Mouse (Mus musculus) ES-E14 (cell line): Measurements from ENCODE around the gene Ccdc113. TPM values are rescaled to one million over a fixed set of nuclear protein-coding genes. Genes with fewer than 3 reads are reported as not detected.

Source experiments
- DNase-seq: peaks from one replicate; pipeline ENCODE4 v3.0.0-alpha.2; 2013; ENCODE audit warnings: low read depth, low spot score
- H3K27ac ChIP-seq: 2 replicates; pipeline ENCODE4 v1.5.1; 2012; ENCODE audit warnings: low read depth, mild to moderate bottlenecking, low read length, moderate library complexity, mixed read lengths; ENCODE audit not compliant: poor library complexity, insufficient read depth, severe bottlenecking
- H3K36me3 ChIP-seq: 2 replicates; pipeline ENCODE4 v1.6.1; 2012; ENCODE audit warnings: mild to moderate bottlenecking, low read length, moderate library complexity, mixed read lengths; ENCODE audit not compliant: control insufficient read depth, poor library complexity, insufficient read depth, severe bottlenecking
- H3K4me1 ChIP-seq, 2 experiments: fragments of 150-350 bp in 1 of 2; sonication (generic) in 1 of 2; 2 replicates each; pipeline ENCODE4 v1.6.1; 2012; ENCODE audit warnings: low read length in 2 of 2, mild to moderate bottlenecking in 1 of 2, mixed read lengths in 1 of 2; ENCODE audit not compliant: control insufficient read depth in 2 of 2, insufficient read depth in 2 of 2, poor library complexity in 1 of 2
- H3K4me3 ChIP-seq, 2 experiments: fragments of 150-350 bp in 1 of 2; sonication (generic) in 1 of 2; 2 replicates each; pipeline ENCODE4 v1.5.1; 2012; ENCODE audit warnings: low read length in 2 of 2, low read depth in 1 of 2, mild to moderate bottlenecking in 1 of 2, mixed read lengths in 1 of 2; ENCODE audit not compliant: insufficient read depth in 1 of 2, poor library complexity in 1 of 2, severe bottlenecking in 1 of 2
- H3K9ac ChIP-seq: 2 replicates; pipeline ENCODE4 v1.6.1; 2012; ENCODE audit warnings: low read depth, mild to moderate bottlenecking, low read length, mixed read lengths; ENCODE audit not compliant: poor library complexity, insufficient read depth, severe bottlenecking
- H3K9me3 ChIP-seq: fragments of 150-350 bp; sonication (generic); 2 replicates; pipeline ENCODE4 v1.6.1; 2012; ENCODE audit warnings: low read depth, mild to moderate bottlenecking, low read length; ENCODE audit not compliant: control insufficient read depth, insufficient read depth
- CHD2 ChIP-seq: IDR thresholded peaks from 2 replicates; pipeline ENCODE4 v1.6.1; 2014; ENCODE audit warnings: mild to moderate bottlenecking, low read depth, low read length, inconsistent platforms
- HCFC1 ChIP-seq: IDR thresholded peaks from 2 replicates; pipeline ENCODE4 v1.6.1; 2012; ENCODE audit warnings: low read length, inconsistent platforms, borderline replicate concordance; ENCODE audit not compliant: insufficient read depth
- MAFK ChIP-seq: IDR thresholded peaks from 2 replicates; pipeline ENCODE4 v1.6.1; 2014; ENCODE audit warnings: mild to moderate bottlenecking, low read depth, low read length, inconsistent platforms; ENCODE audit not compliant: insufficient read depth
- ZC3H11A ChIP-seq: IDR thresholded peaks from 2 replicates; pipeline ENCODE4 v1.6.1; 2012; ENCODE audit warnings: low read depth, mild to moderate bottlenecking, inconsistent platforms, low read length, borderline replicate concordance
- ZNF384 ChIP-seq: IDR thresholded peaks from 2 replicates; pipeline ENCODE4 v1.6.1; 2012; ENCODE audit warnings: low read depth, low read length, inconsistent platforms
- in situ Hi-C, 2 experiments: fragments of 600-800 bp; cut with MboI; formaldehyde crosslinking; loops; one replicate each; pipeline ENCODE4 v1.15.1; 2025; ENCODE audit warnings: low sequenced_read_pairs in 2 of 2, inconsistent platforms in 1 of 2; ENCODE audit not compliant: unreplicated experiment in 2 of 2
- total RNA-seq: library from RNA; depleted of rRNA; stranded (reverse); fragments of 300-350 nt; gene quantifications from 2 replicates; pipeline ENCODE4 v1.2.3, GENCODE M21; 2012

Ccdc113 gene
- total RNA-seq, 1 experiment = 1.1 TPM

DNA sequence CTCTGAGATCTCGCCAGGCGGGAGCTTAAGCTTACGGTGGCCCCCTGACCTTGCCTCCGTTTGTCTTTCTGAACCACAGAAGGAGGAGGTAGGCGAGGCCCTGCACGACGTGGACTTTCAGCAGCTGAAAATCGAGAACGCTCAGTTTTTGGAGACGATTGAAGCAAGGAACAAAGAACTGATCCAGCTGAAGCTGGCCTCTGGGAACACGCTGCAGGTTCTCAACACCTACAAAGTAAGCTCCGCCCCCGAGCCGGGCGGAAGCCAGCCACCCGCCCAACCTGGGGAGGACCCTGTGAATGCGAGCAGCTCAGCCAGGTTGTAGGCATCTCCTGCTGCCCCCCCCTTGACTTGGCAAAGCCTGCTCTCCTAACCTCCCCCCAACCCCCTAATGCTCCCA lies 11.9 kb downstream of the Ccdc113 start:
- H3K27ac ChIP-seq = peak overlapping the region; percentile 45; the same call in 1 of the 2 replicates
- in situ Hi-C loops = no loop called here

DNA sequence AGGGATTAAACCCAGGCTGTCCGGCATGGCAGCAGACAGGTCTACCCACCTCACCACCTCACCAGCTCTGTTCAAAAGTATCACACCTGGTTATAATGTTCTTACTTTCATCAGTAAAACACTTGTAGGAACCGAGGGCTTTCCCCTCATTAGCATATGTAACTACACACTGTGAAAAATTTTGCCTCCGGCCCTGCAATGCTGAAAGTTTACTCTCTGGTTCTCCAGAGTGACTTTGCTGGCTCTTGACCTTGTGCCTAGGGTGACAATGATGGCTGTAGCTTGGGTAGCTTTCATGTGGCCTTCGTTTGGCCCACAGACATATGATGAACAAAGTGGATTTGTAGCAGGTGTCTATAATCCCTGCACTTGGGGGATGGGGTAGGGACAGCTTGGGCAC lies 13.1 kb downstream of the Ccdc113 start:
- no peak for TF ChIP-seq ZNF384
- TF ChIP-seq MAFK = no peak
- TF ChIP-seq HCFC1 = no peak
- TF ChIP-seq ZC3H11A = no peak
- no peak for TF ChIP-seq CHD2
- in situ Hi-C loops = no loop called here
- no peak for DNase-seq
- no peak overlapping the region; a peak in 1 of 4 replicates for H3K4me3 ChIP-seq
- H3K9ac ChIP-seq = no peak overlapping the region; the same call in 1 of the 2 replicates
- H3K36me3 ChIP-seq = no peaks in the 10 kb centered on the region
- H3K9me3 ChIP-seq = no peaks in the 10 kb centered on the region
- no peak overlapping the region for H3K27ac ChIP-seq
- H3K4me1 ChIP-seq = peaks cover 8 to 17% of the 10 kb centered on the region in 2 experiments; a peak in 2 of 4 replicates

More for the DNA sequence above, 11.9 kb downstream of the Ccdc113 start:
- no peaks in the 10 kb centered on the region for H3K36me3 ChIP-seq
- peak overlapping the region; percentile 42 to 59 for H3K4me3 ChIP-seq
- no peak for TF ChIP-seq ZC3H11A
- TF ChIP-seq MAFK = no peak
- no peak for TF ChIP-seq ZNF384
- TF ChIP-seq CHD2 = no peak
- TF ChIP-seq HCFC1 = no peak
- no peaks in the 10 kb centered on the region for H3K9me3 ChIP-seq
- peaks cover 9 to 20% of the 10 kb centered on the region in 2 experiments; a peak in 3 of 4 replicates for H3K4me1 ChIP-seq
- DNase-seq = no peak
- peak overlapping the region; percentile 74; the same call in 1 of the 2 replicates for H3K9ac ChIP-seq

DNA sequence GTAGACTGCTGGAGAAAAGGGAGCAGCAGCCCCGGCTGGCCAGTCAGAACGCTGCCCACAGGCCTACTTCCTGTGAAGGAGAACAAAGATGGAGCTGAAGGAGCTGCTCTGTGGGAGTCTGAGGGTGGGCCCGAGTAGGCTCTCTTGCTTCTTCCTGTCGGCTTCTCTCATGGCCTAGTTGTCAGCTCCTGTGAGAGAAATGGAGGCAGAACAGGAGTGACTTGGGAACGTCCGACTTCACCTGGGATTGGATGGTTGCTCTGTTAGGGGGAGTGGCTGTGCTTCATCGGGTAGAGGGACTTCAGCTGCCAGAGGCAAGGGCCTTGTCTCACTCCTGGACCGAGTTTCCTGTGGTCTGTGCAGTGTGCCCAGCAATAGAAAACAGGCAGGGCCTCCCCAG lies 14.0 kb downstream of the Ccdc113 start:
- peak overlapping the region; percentile 19; the same call in 1 of the 2 replicates for H3K27ac ChIP-seq
- no peak for DNase-seq
- TF ChIP-seq CHD2 (no peak), HCFC1 (no peak), ZNF384 (no peak), MAFK (no peak), ZC3H11A (no peak)

DNA sequence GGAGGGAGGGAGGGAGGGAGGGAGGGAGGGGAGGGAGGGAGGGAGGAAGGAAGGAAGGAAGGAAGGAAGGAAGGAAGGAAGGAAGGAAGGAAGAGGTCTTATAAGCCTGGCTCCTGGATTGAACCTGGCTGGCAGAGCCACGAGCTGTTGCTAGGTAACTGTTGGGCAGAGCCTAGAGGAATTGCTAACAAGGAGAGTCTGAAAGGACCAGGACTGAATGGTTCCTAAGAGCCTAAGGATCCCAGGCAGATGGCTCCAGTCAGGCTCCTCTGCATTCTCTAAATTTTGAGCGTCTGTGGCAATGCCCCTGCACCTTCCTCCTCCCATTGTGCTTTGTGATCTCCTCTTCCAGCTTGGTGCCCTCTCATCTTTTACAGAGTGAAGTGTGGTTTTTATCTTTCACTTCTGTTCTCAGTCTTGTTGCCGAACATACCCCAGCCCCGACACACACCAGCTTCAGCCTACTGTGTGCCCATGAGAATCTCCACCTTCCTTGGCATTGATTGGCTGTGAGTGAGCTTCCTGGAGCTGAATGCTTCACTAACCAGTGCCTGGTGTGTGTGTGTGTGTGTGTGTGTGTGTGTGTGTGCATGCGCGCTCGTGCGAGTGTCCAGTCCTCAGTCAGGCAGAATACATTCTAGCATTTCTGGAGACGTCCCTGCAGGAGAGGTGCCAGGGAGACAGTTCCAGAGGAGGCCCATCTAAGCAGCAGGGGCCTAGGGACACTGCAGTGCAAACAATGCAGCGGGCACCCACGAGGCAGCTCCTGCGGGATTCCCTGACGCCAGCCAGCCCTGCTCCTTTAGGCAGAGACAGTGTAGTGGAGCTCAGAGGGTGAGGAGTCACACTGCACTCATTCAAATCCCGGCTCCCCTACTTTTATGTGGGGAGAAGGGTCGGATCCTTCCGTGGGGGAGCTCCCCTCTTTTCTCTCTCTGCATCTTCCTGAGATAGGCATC lies 16.3 kb downstream of the Ccdc113 start:
- no peak overlapping the region for H3K27ac ChIP-seq
- peaks cover 8 to 17% of the 10 kb centered on the region in 2 experiments; a peak in 2 of 4 replicates for H3K4me1 ChIP-seq
- H3K36me3 ChIP-seq = no peaks in the 10 kb centered on the region
- DNase-seq = no peak
- no peak overlapping the region for H3K9ac ChIP-seq
- H3K4me3 ChIP-seq = no peak overlapping the region
- H3K9me3 ChIP-seq = no peaks in the 10 kb centered on the region
- in situ Hi-C loops = no loop called here
- no peak for TF ChIP-seq MAFK

More for the DNA sequence above, 14.0 kb downstream of the Ccdc113 start:
- Histone ChIP-seq H3K9ac (peak overlapping the region; percentile 52; the same call in 1 of the 2 replicates), H3K36me3 (no peaks in the 10 kb centered on the region), H3K4me3 (peak overlapping the region; percentile 45 to 46), H3K4me1 (peaks cover 8 to 17% of the 10 kb centered on the region in 2 experiments; a peak in 2 of 4 replicates), H3K9me3 (no peaks in the 10 kb centered on the region)
- in situ Hi-C loops = no loop called here
